Mouse (Mus musculus) gastrocnemius, adult 2 months (tissue): ENCODE results near the gene Ccdc125. TPM values are rescaled to one million over a fixed set of nuclear protein-coding genes. Genes with fewer than 3 reads are reported as not detected.
A peak's percentile ranks its signal among the peaks of the same experiment; 100 is the strongest.

Experiments
- DNase-seq: peaks from one replicate; pipeline ENCODE4 v3.0.0; 2022
- H3K27ac ChIP-seq: fragments of 200-600 bp; 2 replicates; pipeline ENCODE4 v1.8.1; 2022; ENCODE audit warnings: mild to moderate bottlenecking
- H3K4me3 ChIP-seq: fragments of 200-600 bp; 2 replicates; pipeline ENCODE4 v1.8.1; 2022; ENCODE audit warnings: mild to moderate bottlenecking, moderate library complexity
- CTCF ChIP-seq: fragments of 200-600 bp; IDR thresholded peaks from 2 replicates; pipeline ENCODE4 v1.8.1; 2022; ENCODE audit warnings: antibody characterized with exemption, mild to moderate bottlenecking, moderate library complexity
- intact Hi-C: fragments of 180-260 bp; cut with DNase I; formaldehyde crosslinking; loops from one replicate; pipeline ENCODE4 v1.15.1; 2025
- long read RNA-seq, 2 experiments: library from polyadenylated mRNA; stranded (forward); transcript quantifications; one replicate each; pipeline ENCODE4 v2.0.0; 2021
- total RNA-seq, 2 experiments: library from RNA; stranded (reverse); gene quantifications; 2 replicates each; pipeline ENCODE4 v1.2.3; 2021

Ccdc125 gene
- under 1 TPM; 0.15 to 0.17 TPM for total RNA-seq
- long read RNA-seq, experiment 1 = 0 reads
- long read RNA-seq, experiment 2, partial matches to known transcripts = 1 of 2 reads
- long read RNA-seq, experiment 2, other reads (novel, unspliced or antisense) = 1 of 2 reads

DNA sequence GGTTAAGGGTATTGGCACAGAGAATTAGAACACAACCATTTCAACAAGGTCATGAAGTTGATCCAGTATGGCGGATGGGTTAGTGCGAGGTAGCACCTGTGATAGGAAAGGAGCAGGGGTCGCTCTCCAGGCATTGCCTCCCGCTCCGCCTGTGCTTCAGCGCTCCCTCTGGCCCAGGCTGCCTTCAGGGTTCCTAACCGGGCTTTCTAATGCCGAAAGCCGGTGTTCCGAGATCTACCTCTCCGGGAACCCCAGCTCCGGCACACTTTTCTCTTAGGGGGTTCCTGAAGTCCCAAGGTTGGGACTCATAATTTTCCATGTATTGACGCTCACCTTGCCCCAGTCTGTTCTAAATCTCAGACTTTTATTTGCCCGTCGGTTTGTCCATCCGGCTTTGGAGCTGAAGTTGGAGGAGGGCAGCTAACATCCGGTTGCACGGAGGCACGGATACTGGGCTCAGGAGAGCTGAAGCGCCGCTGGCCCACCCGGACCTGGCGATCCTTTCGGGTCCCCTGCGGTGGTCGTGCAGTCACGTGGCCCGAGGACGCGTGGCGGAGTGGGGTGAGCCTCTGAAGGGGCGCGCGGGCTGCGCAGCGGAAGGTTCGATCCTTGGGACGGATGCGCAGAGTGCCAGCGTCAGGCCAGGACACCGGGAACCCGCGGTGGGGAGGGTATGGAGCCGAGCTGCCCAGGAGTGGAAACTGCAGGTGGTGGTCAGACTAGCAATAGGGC is at the start of gene Ccdc125:
Gene Ccdc125 (plus strand): TSS at position 427 of the 732 bp plus-strand sequence.
- Histone ChIP-seq H3K4me3 (peak within 1 kb of the TSS; percentile 86), H3K27ac (peak within 1 kb of the TSS; percentile 64)
- intact Hi-C loops = no loop called here
- no peak for TF ChIP-seq CTCF
- DNase-seq = peak; percentile 29

DNA sequence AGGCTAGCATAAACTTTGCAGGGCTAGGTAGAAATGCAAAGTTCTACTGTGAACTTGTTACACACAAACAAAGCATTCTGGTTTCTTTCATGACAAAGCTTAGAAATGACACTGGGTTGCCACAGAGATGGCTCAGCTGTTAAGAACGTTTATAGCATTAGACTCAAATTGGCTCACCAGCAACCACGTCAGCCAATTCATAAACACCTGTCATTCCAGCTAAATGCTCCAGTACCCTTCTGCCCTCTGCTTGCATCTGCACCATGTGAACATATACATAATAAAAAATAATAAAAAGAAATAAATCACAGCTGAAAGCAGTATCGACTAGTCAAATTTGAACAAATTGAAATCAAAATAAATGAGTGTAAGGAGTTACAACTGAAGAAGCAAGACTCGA is 47.3 kb upstream of the Ccdc125 start:
- intact Hi-C loops = no loop called here
- Histone ChIP-seq H3K4me3 (no peak overlapping the region), H3K27ac (no peak overlapping the region)
- DNase-seq = no peak
- TF ChIP-seq CTCF = no peak

DNA sequence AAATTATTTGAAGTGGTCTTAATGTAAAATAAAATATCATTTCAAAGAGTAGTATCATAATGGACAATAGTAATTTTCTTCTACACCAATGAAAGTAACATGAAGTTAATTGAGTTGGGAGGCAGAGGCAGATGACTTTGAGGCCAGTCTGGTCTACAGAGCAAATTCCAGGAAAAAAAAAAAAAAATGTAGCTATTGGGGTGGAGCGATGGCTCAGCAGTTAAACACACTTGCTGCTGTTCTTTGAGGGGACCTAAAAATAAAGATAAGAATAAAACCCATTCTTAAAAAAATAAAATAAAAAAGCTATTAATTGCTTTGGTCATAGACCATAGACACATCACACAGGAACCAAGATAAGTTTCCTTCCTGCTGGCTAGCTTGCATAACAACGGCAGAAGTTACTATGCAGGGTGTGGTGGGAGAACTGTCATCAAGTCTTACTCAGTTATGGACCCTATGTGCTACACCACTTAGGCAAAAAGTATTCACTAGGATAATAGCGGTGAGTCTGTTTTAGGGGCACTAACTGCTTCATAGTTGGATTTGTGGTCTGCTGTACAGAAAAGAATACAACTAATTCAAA is 35.3 kb upstream of the Ccdc125 start:
- intact Hi-C loops = no loop called here

DNA sequence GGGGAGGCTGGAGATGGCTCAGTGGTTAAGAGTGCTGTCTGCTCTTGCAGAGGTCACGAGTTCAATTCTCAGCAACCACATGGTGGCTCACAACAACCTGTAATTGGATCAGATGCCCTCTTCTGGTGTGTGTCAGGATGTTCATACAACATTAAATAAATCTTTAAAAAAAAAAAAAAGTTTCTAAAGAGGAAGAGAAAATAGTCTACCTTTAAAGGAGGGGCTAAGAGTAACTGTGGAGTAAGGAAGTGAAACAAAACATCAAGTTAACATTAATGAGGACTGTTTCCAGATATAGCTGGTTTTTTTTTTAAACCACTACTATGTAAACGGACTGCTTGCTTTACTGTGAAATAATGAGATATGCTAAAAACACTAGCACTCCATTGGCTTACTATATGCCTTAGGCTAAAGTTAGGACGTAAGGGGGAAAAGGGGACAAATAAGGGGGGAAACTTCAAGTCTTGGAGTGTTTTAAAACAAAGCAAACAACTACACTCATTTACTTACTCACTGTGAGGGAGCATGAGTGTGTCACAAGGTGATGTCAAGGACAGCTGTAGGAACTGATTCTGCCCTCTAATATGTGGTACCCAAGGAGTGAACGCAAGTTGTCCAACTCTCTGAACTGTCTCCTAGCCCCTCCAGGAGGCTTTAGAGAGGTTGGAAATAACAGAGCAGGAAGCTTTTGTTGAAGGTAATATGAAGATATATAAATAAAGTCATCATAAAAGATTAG is 26.9 kb upstream of the Ccdc125 start:
- Histone ChIP-seq H3K4me3 (no peak overlapping the region), H3K27ac (no peak overlapping the region)
- TF ChIP-seq CTCF = no peak
- DNase-seq = no peak
- intact Hi-C loops = loop anchor here (10.0 kb wide), 1 partner anchor 148 kb away; the partner anchor contains the start of gene Gtf2h2

More for the DNA sequence above, 35.3 kb upstream of the Ccdc125 start:
- Histone ChIP-seq H3K27ac (no peak overlapping the region), H3K4me3 (no peak overlapping the region)
- no peak for TF ChIP-seq CTCF
- DNase-seq = no peak

DNA sequence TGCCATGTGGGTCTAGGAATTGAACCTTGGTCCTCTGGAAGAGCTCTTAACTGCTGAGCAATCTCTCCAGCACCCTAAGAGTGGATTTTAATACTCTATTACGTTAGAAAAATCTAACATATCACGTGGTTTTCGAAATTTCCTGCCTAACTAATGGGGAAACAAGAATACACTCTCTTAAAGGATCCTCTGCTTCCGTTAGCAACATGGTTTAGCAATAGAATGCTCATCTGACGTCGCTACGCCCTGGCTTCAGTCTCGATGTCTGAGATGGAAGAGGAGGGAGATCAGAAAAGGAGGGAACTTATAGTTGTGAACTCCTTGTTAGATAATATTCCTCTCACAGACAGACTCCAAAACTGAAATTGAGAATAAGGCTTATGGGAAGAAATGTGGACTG is 21.3 kb upstream of the Ccdc125 start:
- intact Hi-C loops = loop anchor here (10.0 kb wide), 1 partner anchor 153 kb away; the partner anchor contains the start of gene Gtf2h2
- Histone ChIP-seq H3K27ac (no peak overlapping the region), H3K4me3 (no peak overlapping the region)
- no peak for DNase-seq
- no peak for TF ChIP-seq CTCF

DNA sequence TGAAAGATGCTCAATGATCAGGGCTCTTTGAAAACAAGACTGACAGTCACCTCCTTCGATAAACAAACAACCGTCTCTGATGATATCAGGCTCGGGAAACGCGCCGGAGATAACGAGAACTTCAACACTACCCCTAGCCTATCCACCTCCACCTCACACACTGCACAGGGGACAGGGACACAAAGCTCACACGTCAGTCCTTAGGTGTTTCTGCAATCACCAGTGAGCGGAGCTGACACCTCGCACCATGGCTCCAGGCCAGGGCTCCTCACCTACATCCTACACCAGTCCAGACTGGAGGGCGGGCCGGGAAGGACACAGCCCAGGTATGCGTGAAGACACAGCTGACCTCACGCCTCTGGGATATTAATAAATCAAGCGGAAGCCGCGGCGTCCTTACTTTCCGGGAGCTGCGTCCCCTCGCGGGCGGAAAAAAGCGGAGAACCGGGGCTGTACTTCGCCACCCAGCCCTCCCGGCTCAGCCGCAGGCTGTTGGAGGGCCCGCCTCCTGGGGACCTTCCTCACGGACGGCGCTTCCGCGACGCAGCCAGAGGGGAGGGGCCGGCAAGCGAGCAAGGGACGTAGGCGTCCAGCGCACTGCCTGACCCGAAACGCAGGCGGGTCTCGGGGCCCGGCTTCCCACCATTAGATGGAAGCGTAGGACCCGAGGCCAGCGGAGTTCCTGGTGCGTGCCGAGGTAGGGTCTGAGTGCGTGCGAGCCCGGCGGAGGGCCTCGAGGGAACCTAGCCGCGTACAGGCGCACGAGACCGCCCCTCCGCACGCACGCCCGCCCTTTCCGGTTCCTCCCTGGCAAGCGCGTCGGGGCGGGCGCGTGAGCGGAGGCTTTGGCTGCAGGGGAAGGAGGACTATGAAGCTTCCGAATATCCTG is 18.7 kb upstream of the Ccdc125 start, which contains the start of the genes Ak6 and Rad17:
Gene Ak6 (plus strand): TSS at position 430 of the 889 bp plus-strand sequence.
Gene Rad17 (minus strand): TSS at position 502 of the 889 bp plus-strand sequence.
- TF ChIP-seq CTCF = peak; percentile 26; the same call in 1 of the 2 replicates
- intact Hi-C loops = loop anchor here (10.0 kb wide), 1 partner anchor 546 kb away; the partner anchor contains the start of genes Bdp1 and Serf1
- peak within 1 kb of the TSS; percentile 100 for H3K27ac ChIP-seq
- H3K4me3 ChIP-seq = peak within 1 kb of the TSS; percentile 98
- DNase-seq = peak; percentile 97

DNA sequence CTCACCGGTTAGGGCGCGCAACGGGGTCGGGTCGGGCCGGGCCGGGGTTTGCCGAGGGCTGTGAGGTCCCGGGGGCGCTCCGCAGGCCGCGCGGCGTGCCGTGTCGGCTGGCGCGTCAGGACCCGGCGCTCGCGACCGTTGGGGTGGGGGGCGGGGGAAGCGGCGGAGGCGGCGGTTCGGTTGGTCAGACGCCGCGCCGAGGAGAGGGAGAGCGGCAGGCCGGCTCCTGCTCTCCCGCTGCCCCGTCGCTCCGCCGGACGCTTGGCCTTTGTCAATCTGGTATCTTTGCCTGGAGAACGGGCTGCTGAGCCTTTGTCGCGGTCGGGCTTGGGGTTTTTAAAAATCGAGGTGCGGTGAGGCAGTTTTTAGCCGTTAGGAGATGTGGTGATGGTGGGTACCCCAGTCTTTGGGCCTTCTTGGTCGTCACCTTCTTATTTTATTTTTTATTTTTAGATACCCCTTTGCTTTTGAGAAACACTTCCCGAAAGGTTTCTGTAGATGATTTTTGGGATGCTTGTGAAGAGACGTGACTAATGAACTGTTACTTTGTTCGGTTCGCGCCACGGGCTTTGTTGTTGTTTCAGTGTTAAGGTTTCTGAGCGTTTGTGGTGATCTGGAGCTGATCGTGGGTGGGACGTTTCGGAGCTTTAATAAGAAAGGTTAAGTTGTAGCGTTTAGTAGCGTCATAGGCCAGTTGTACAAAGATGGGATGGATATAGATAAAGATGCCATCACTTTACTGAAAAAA is 17.9 kb upstream of the Ccdc125 start, which contains the start of gene Taf9:
Gene Taf9 (plus strand): TSS at position 141 of the 748 bp plus-strand sequence.
- intact Hi-C loops = loop anchor here (10.0 kb wide), 1 partner anchor 547 kb away; the partner anchor contains the start of genes Bdp1 and Serf1
- Histone ChIP-seq H3K4me3 (peak within 1 kb of the TSS; percentile 98), H3K27ac (peak within 1 kb of the TSS; percentile 100)
- no peak for TF ChIP-seq CTCF
- no peak for DNase-seq

DNA sequence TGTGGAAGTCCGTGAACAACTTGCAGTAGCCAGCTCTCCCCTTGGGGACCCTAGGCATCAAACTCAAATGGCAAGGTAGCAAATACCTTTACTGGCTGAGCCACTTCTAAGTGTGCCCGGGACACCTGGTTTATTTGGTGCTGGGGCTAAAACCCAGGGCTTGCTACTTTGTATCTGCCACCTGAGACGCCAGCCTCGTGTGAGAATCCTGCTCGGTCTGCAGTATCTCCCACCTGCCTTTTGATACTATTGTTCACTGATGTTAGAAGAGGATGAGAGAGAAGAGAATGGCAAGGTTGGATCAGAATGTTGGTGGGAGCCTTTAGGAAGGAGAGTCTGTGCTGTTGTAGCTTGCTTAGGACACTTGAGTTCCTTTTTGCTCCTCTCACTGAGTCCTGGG is 11.4 kb upstream of the Ccdc125 start:
- Histone ChIP-seq H3K27ac (no peak overlapping the region), H3K4me3 (no peak overlapping the region)
- intact Hi-C loops = loop anchor here (10.0 kb wide), 1 partner anchor 553 kb away; the partner anchor contains the start of genes Bdp1 and Serf1
- no peak for DNase-seq
- TF ChIP-seq CTCF = no peak

DNA sequence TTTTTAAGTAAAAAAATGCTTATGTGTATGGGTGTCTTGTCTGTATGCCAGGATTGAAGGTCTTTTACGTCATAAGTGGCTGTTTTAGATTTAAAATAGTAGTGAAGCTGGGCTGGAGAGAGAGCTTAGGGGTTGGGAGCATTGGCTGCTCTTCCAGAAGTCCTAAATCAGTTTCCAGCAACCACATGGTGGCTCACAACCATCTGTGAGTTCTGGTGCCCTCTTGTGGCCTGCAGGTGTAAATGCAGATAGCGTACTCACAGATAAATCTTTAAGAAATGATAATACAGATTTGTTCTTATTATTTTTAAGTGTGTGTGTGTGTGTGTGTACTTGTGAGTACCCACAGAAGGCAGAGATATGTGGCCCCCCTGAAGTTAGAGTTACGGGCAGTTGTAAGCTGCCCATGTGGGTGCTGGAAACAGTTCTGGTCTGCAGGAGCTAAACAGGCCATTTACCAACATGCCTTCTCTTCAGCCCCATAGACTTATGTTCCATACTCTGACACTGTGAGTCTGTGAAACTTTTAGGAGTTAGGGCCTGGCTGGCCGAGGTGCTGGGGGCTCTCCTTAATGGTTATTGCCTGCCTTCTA is 9.6 kb upstream of the Ccdc125 start:
- H3K4me3 ChIP-seq = no peak overlapping the region
- peak overlapping the region; percentile 3; the same call in 1 of the 2 replicates for H3K27ac ChIP-seq
- peak; percentile 55 for DNase-seq
- intact Hi-C loops = loop anchor here (5.0 to 10.0 kb wide), 2 partner anchors 72 to 555 kb away; partner anchors contain the start of genes Bdp1, Cdk7 and Serf1
- peak; percentile 88 for TF ChIP-seq CTCF

DNA sequence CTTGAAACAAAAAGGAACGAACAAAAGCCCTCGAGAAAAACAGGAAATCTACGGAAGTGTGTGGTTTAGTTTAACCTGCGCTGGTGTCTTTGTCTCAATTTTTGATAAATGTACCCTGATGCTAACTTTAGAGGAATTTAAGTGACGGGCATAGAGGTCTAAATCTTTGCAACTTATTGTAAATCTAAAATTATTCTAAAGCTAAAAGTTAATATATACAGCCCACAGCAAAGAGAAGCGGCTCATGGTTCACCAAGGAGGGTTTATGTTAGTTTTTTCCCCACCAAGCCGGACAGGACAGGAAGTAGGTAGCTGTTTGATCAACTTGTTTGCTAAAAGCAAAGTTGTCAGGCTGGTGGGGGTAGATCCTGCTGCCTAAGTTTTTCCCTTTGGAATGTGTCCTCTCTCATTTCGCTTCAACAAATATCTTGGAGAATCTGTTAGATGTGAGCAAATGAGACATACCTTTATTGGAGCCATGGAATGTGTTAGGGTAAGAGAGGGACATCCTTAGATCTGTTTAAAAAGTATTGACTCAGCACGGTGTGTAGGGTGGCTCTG is 744 bp downstream of the Ccdc125 start:
- H3K4me3 ChIP-seq = peak overlapping the region; percentile 86
- DNase-seq = no peak
- intact Hi-C loops = no loop called here

More for the DNA sequence above, 744 bp downstream of the Ccdc125 start:
- peak overlapping the region; percentile 64; the same call in 1 of the 2 replicates for H3K27ac ChIP-seq
- TF ChIP-seq CTCF = no peak
